Mouse (Mus musculus) left cerebral cortex, adult 9 months (tissue): ENCODE results near the gene Ube2l6.

ENCODE experiments used
- DNase-seq, 2 experiments: peaks; one replicate each; pipeline ENCODE4 v3.0.0; 2022; ENCODE audit warnings: low spot score in 2 of 2

Gene Ube2l6

DNA sequence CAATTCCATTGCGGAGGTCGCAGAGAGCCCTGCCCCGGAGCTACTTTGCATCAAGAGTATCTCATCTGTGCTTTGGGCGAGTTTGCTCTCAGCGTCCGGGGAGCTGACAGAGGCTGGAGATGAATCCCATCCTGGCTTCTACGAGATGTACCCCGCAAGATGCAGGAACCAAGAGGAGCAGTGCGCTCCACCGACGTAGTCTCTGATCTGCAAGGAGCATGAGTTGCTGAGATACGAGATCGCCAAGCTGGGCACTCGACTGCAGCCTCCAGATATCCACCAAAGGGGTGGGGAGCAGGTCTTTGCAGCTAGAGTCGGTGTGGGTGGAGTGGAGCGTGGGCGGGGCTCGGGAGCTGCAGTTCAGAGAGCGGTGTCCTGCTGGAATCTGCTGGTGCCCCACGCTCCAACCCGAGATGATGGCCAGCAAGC, at the start of gene Ube2l6:
TSS of gene Ube2l6 (plus strand) at position 336 of the 429 bp plus-strand sequence.
- DNase-seq = peak in 1 of 2 experiments; percentile 75

- no peak for DNase-seq
Observed at GRCm38 (mm10) chr2:84750115-84750514, 48.5 kb upstream of the Ube2l6 start.

DNA sequence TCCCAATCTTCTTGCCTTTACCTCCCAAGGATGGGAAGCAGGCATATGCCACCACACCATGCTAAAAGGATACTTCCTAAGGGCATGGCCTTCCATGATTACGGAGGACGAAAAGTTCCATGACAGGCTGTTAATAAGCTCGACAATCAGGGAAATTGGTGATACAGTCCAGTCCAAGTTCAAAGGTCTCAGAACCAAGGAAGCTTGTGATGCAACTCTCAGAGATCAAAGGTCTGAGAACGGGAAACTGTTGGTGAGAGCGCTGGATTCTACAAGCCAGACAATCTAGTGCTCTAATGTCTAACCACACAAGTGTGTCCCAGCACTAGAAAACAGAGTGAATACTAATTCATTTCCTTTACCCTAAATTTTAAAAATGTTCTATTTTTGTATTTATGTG, 42.4 kb upstream of the Ube2l6 start:
- no peak for DNase-seq

DNA sequence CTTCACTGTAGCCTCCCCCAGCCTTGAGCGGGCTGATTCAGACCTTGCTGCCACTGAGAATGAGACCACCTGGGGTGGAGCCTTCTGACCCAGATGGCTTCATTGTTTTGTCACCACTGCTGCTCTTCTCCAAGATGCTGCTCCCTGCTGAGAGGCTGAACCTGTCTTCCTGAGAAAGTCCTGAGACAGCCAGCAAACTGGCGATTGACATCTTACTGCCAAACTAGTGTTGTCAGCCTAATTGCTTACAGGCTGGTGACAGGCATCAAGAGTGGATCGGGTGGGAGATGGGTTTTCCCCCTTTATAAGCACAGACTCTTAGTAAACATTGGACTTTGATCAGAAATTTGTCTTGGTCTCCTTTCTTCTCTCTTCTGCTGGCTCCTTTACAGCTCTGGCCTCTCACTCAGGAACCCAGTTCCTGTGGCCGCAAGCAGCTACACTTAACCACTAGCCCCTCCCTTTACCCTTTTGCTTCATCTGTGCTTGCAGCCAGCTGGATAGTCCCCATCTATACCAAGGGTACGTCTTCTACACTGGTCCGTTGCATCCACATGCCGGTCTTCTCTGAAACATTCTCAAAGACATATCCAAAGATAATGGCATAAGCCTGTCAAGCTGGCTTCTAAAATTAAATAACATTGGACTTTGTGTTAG, 41.5 kb upstream of the Ube2l6 start:
- no peak for DNase-seq

- DNase-seq = peak in 1 of 2 experiments; percentile 64
Observed at GRCm38 (mm10) chr2:84758542-84759127, 40.0 kb upstream of the Ube2l6 start.

DNA sequence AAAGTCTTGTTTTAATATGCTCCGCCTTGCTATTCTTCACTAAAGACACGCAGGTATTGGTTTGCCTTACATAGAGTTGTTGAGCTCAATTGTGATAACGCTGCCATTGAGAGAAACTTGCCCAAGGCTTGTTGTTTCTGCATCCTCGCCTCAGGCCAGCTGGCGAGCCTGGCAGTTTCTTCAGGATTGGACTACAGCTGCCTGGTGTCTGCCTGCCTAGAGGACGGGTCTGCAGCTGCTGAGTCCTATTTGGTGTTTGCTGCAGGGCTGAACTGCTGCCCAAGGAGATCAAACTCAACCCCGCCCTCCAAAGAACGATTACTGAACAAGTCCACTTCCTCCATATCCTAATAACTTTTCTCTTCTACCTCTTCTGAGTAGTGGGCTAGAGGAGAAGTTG, 37.9 kb upstream of the Ube2l6 start:
- DNase-seq = no peak

- DNase-seq = no peak
Observed at GRCm38 (mm10) chr2:84761309-84761708, 37.3 kb upstream of the Ube2l6 start.

GRCm38 (mm10) chr2:84761840-84762239, 36.8 kb upstream of the Ube2l6 start:
- no peak for DNase-seq

- DNase-seq = no peak
Observed at GRCm38 (mm10) chr2:84762295-84762694, 36.3 kb upstream of the Ube2l6 start.

DNA sequence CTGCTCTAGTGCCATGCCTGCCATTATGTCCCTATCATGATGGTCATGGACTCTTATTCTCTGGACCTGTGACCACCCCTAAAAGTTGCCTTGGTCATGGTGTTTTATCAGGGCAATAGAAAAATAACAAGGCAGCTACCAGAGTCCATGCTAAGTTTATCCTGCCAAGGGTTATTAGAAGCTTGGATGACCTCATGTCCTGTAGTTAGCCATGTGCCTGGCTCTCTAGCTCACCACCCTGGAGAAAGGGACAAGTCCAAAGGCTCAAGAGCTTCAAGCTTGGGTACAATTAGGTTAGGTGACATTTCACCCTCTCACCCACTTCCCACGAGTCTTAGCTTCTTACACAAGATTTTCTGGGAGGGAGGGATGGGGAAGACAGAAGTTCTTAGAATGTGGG, 35.8 kb upstream of the Ube2l6 start:
- DNase-seq = no peak

- no peak for DNase-seq
Observed at GRCm38 (mm10) chr2:84770501-84770900, 28.1 kb upstream of the Ube2l6 start.

GRCm38 (mm10) chr2:84772454-84772853, 26.2 kb upstream of the Ube2l6 start:
- DNase-seq = no peak

- no peak for DNase-seq
Observed at GRCm38 (mm10) chr2:84773195-84773594, 25.4 kb upstream of the Ube2l6 start.

DNA sequence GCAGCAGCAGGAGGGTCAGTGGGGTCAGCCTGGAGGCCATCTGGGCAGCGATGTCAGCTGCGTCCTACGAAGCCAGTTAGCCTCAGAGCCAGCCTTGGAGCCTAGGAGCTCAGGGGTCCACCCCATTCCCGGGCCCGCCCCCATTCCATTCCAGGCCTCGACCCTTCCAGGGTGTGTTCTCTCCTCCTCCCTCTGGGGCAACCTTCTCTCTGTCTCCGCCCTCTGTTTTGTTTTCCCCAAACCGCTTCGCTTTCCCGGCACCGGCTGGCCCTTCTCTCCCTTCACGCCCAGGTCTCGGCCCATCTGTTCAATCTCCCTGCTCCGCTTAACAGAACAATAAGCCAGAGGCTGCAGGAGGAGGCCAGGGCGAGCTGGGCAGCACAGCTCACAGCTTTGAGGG, 23.9 kb upstream of the Ube2l6 start:
- DNase-seq = no peak

GRCm38 (mm10) chr2:84775241-84775640, 23.4 kb upstream of the Ube2l6 start, which contains the start of gene Serping1:
TSS of gene Serping1 (minus strand) at chr2:84775444.
- DNase-seq = no peak

DNA sequence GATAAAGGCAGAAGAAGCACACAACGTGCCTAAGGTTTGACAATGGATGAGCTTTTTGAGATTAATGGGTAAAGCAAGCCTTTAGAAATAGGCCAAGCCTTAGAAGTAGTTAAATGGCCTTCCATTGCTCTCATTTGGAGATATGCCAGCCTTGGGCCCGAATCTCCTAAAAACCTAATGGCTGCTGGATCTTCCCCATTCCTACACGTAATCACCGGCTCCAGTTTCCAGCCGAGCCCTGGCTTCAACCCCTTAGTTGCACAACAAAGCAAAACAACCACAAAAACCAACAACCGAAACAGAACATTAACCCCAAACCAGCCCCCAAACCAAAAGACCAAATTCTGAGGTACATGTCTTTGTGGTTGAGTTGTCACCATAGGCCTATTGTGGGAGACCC, 23.0 kb upstream of the Ube2l6 start:
- no peak for DNase-seq

DNA sequence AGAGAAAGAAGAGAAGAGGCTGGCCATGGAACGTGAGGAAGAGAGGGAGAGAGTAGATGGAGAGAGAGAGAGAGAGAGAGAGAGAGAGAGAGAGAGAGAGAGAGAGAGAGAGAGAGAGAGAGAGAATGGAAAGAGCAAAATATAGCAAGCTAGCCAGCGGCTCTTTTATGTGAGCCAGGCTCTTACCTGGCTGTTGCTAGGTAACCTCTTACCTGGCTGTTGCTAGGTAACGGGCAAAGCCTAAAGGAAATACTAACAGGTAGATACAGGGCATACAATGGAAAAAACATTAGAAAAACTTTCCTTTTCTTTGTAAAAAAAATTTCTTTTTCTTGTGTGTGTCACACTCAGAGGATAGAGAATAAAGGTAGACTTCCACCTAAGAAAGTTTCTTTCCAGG, 20.9 kb upstream of the Ube2l6 start:
- no peak for DNase-seq

DNA sequence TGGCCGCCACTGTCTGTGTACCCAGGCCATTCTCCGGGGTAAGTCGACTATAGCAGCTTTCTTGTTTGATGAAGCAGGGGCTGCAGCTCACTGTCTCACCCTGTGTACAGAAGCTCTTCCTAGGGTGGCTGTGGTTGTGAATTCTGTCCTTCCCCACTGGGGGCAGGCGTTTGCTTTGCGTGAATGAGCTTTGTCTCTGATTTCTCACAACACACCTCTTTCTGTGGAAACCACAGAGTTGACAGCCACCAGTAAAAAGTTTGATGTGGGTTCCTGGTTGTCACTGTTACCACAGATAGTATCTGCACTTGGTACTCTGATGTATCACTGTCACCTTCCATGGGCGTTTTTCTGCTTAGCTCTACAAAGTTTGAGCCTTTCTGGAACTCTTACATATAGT, 19.4 kb upstream of the Ube2l6 start:
- no peak for DNase-seq

DNA sequence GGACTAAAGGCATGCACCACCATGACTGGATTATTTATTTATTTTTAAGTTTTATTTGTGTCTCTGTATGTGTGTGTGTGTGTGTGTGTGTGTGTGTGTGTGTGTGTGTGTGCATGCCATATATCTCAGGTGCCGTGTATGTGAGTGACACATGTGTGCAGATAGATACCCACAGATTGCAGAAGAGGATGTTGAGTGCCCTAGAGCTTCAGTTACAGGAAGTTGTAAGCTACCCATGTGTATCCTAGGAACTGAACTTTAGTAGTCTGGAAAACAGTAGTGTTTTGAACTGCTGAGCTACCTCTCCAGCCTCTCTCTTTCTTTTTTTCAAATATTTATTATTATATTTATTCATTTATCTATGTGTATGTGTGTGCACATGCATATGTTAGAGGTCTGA, 15.3 kb upstream of the Ube2l6 start:
- no peak for DNase-seq

DNA sequence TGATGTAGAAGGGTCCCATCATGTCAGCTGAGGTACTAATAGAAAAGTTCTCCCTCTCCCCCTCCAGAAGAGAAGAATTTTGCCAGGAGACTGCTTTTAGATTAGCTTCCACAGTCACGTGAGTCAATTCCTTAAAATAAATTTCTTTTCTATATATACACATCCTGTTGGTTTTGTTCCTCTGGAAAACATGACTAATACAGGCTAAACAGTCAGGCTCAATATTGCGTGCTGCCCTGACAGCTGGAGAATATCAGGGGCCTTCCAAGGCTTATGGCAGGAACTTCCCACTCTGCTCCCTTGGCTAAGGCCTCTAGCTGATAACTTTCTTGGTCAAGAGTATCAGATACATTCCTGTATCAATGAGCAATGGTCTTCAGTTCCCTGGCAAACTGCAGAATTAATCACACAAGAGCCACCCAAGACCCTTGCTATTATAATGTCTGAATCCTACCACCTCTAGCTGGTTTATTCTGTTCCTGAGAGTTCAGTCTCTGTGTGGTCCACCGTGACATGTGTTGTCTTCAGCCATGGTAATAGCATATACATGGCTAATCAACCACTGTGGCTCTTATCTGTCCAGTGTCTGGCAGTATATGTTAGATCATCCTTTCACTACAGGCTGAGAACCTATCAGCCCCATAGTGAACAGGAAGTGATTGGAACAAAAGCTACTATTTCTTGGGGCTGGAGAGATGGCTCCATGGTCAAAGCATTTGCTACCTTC, 14.6 kb upstream of the Ube2l6 start:
- no peak for DNase-seq

DNA sequence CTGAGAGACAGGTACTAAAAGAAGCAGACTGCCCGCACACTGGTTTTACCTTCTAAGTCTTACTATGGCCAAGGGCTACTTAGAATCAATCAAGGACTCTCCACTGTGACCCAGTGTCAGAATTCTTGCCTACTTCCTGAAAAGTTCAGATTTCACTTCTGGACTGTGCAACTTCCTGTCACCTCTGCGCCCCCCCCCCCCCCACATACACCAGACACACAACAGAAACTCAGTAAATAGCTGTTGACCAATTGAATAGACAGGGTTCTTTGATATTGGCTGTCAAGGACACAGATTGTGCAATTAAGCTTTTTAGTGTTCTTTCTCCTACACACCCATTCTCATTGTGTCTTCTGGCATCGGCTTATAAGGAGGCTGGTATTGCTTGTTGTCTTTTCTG, 10.3 kb upstream of the Ube2l6 start:
- DNase-seq = no peak

DNA sequence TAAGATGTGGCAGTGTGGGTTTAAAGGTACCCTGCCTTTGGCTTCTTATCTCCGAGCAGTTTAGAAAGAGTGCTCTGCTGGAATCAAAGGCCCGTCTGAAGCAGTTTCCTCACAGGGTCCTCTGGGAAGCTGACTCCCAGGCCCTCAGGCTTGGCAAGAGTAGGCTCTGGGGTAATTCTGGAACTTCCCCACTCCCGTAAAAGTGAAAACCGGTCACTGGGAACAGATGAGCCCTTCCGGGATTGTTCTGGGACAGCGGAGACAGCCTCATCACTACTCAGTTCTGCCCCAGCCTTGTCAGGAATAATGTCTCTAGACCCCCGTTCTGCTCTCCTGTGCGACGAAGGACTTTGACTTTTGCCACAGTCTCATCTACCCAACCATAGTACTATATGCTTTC, 8.2 kb upstream of the Ube2l6 start:
- DNase-seq = no peak

GRCm38 (mm10) chr2:84792516-84792915, 6.1 kb upstream of the Ube2l6 start:
- no peak for DNase-seq
